Mouse (Mus musculus): ENCODE data around the gene Snd1.

- no peak for TF ChIP-seq CTCF (IDR thresholded peaks at IDR 0.05; ENCODE audit: low read depth, low read length)
- TF ChIP-seq POLR2A (IDR thresholded peaks at IDR 0.05; ENCODE audit: borderline replicate concordance, low read depth, low read length): no peak
Observed at GRCm38 (mm10) chr6:28583399-28583798, 108.5 kb downstream of the Snd1 start.
